Mouse (Mus musculus) CH12.LX (cell line): ENCODE measurements around the gene Spdef. TPM values are rescaled to one million over a fixed set of nuclear protein-coding genes. Genes with fewer than 3 reads are reported as not detected.
A peak's percentile ranks its signal among the peaks of the same experiment; 100 is the strongest.

ENCODE experiments used
- DNase-seq: peaks from one replicate; pipeline ENCODE4 v3.0.0-alpha.2; 2013; ENCODE audit errors: extremely low read depth
- H3K27ac ChIP-seq: 2 replicates; pipeline ENCODE4 v1.5.1; 2012; ENCODE audit warnings: low read depth, mild to moderate bottlenecking, control low read depth, moderate library complexity; ENCODE audit not compliant: insufficient read depth
- H3K27me3 ChIP-seq: replicated peaks from 2 replicates; pipeline ENCODE3; 2012; ENCODE audit warnings: inconsistent platforms
- H3K36me3 ChIP-seq, 2 experiments: replicated peaks in 1 of 2; 2 replicates each; pipeline versions ENCODE3 to v1.6.1; 2012; ENCODE audit warnings: inconsistent platforms in 1 of 2, low read length in 1 of 2, mild to moderate bottlenecking in 1 of 2, mixed read lengths in 1 of 2, moderate library complexity in 1 of 2; ENCODE audit not compliant: control insufficient read depth in 1 of 2, insufficient read depth in 1 of 2
- H3K4me1 ChIP-seq, 2 experiments: 2 replicates each; pipeline ENCODE4 v1.6.1; 2012; ENCODE audit warnings: inconsistent platforms in 1 of 2, moderate library complexity in 1 of 2; ENCODE audit not compliant: insufficient read depth in 2 of 2, control insufficient read depth in 1 of 2
- H3K4me2 ChIP-seq: 2 replicates; pipeline ENCODE4 v1.6.1; 2012; ENCODE audit warnings: low read depth, mild to moderate bottlenecking, control low read depth; ENCODE audit not compliant: poor library complexity, insufficient read depth, severe bottlenecking
- H3K4me3 ChIP-seq, 3 experiments: fragments of 150-350 bp in 1 of 3; sonication (generic) in 1 of 3; replicated peaks in 1 of 3; 2 replicates each; pipeline versions ENCODE3 to v1.5.1; 2011 to 2012; ENCODE audit warnings: low read depth in 2 of 3, low read length in 2 of 3, mild to moderate bottlenecking in 2 of 3, moderate library complexity in 2 of 3, control low read depth in 1 of 3, improper control_type of control experiment in 1 of 3, inconsistent platforms in 1 of 3, mixed read lengths in 1 of 3; ENCODE audit not compliant: poor library complexity in 1 of 3
- H3K79me2 ChIP-seq: replicated peaks from 2 replicates; pipeline ENCODE4 v1.6.1; 2012; ENCODE audit warnings: mild to moderate bottlenecking, moderate library complexity; ENCODE audit not compliant: control insufficient read depth, poor library complexity, insufficient read depth, severe bottlenecking; ENCODE audit errors: extremely low read depth
- H3K9ac ChIP-seq: 2 replicates; pipeline ENCODE4 v1.6.1; 2012; ENCODE audit warnings: low read depth, mild to moderate bottlenecking, control low read depth, moderate library complexity; ENCODE audit not compliant: insufficient read depth
- H3K9me3 ChIP-seq: replicated peaks from 2 replicates; pipeline ENCODE3; 2012; ENCODE audit warnings: low read length, inconsistent platforms, mixed read lengths
- CTCF ChIP-seq, 2 experiments: IDR thresholded peaks in 1 of 2; conservative IDR thresholded peaks in 1 of 2; 2 replicates each; pipeline ENCODE4 v1.5.1; 2011 to 2012; ENCODE audit warnings: low read depth in 2 of 2, low read length in 2 of 2, improper control_type of control experiment in 1 of 2, inconsistent platforms in 1 of 2, mild to moderate bottlenecking in 1 of 2, moderate library complexity in 1 of 2
- ELF1 ChIP-seq: IDR thresholded peaks from 2 replicates; pipeline ENCODE4 v1.6.1; 2014; ENCODE audit warnings: low read depth, mild to moderate bottlenecking, inconsistent platforms, low read length, improper control_type of control experiment
- EP300 ChIP-seq: IDR thresholded peaks from 2 replicates; pipeline ENCODE4 v1.6.1; 2011; ENCODE audit warnings: low read length, improper control_type of control experiment
- GABPA ChIP-seq: IDR thresholded peaks from 2 replicates; pipeline ENCODE4 v1.6.1; 2012; ENCODE audit warnings: low read depth, low read length, improper control_type of control experiment, inconsistent platforms; ENCODE audit not compliant: insufficient replicate concordance
- IRF4 ChIP-seq: IDR thresholded peaks from 2 replicates; pipeline ENCODE4 v1.6.1; 2014; ENCODE audit warnings: low read depth, mild to moderate bottlenecking, inconsistent platforms, low read length, improper control_type of control experiment
- JUN ChIP-seq: IDR thresholded peaks from 2 replicates; pipeline ENCODE4 v1.6.1; 2011; ENCODE audit warnings: low read depth, mild to moderate bottlenecking, low read length, improper control_type of control experiment, moderate library complexity; ENCODE audit not compliant: insufficient read depth
- JUND ChIP-seq: conservative IDR thresholded peaks from 2 replicates; pipeline ENCODE4 v1.6.1; 2011; ENCODE audit warnings: low read depth, low read length, improper control_type of control experiment
- KAT2A ChIP-seq: IDR thresholded peaks from 2 replicates; pipeline ENCODE4 v1.6.1; 2012; ENCODE audit warnings: low read length, improper control_type of control experiment, inconsistent platforms; ENCODE audit not compliant: insufficient replicate concordance
- MAFK ChIP-seq: IDR thresholded peaks from 2 replicates; pipeline ENCODE4 v1.6.1; 2011; ENCODE audit warnings: low read length, improper control_type of control experiment; ENCODE audit not compliant: insufficient replicate concordance
- MAX ChIP-seq: IDR thresholded peaks from 2 replicates; pipeline ENCODE4 v1.6.1; 2011; ENCODE audit warnings: low read length, improper control_type of control experiment
- MXI1 ChIP-seq: IDR thresholded peaks from 2 replicates; pipeline ENCODE4 v1.6.1; 2011; ENCODE audit warnings: mild to moderate bottlenecking, low read depth, low read length, improper control_type of control experiment
- MYC ChIP-seq: IDR thresholded peaks from 2 replicates; pipeline ENCODE4 v1.6.1; 2011; ENCODE audit warnings: low read depth, mild to moderate bottlenecking, improper control_type of control experiment, low read length
- NELFE ChIP-seq: IDR thresholded peaks from 2 replicates; pipeline ENCODE4 v1.6.1; 2011; ENCODE audit warnings: low read depth, low read length, improper control_type of control experiment
- NRF1 ChIP-seq: IDR thresholded peaks from 2 replicates; pipeline ENCODE4 v1.6.1; 2014; ENCODE audit warnings: low read depth, mild to moderate bottlenecking, inconsistent platforms, low read length, improper control_type of control experiment, moderate library complexity
- PAX5 ChIP-seq: IDR thresholded peaks from 2 replicates; pipeline ENCODE4 v1.6.1; 2012; ENCODE audit warnings: low read length, inconsistent platforms, mixed read lengths
- RCOR1 ChIP-seq: conservative IDR thresholded peaks from 2 replicates; pipeline ENCODE4 v1.6.1; 2012; ENCODE audit warnings: low read depth, mild to moderate bottlenecking, inconsistent platforms, low read length, improper control_type of control experiment
- SIN3A ChIP-seq: IDR thresholded peaks from 2 replicates; pipeline ENCODE4 v1.6.1; 2012; ENCODE audit warnings: low read length, improper control_type of control experiment, inconsistent platforms
- TBP ChIP-seq: conservative IDR thresholded peaks from 2 replicates; pipeline ENCODE4 v1.6.1; 2011; ENCODE audit warnings: low read depth, low read length, improper control_type of control experiment
- TCF12 ChIP-seq: IDR thresholded peaks from 2 replicates; pipeline ENCODE4 v1.6.1; 2014; ENCODE audit warnings: low read depth, mild to moderate bottlenecking, inconsistent platforms, low read length, improper control_type of control experiment
- UBTF ChIP-seq: IDR thresholded peaks from 2 replicates; pipeline ENCODE4 v1.6.1; 2012; ENCODE audit warnings: low read depth, mild to moderate bottlenecking, inconsistent platforms, low read length, improper control_type of control experiment, moderate library complexity
- USF1 ChIP-seq: IDR thresholded peaks from 2 replicates; pipeline ENCODE4 v1.6.1; 2014; ENCODE audit warnings: low read depth, mild to moderate bottlenecking, inconsistent platforms, low read length, improper control_type of control experiment
- USF2 ChIP-seq: conservative IDR thresholded peaks from 2 replicates; pipeline ENCODE4 v1.6.1; 2011; ENCODE audit warnings: low read depth, low read length, improper control_type of control experiment
- ZC3H11A ChIP-seq: IDR thresholded peaks from 2 replicates; pipeline ENCODE4 v1.6.1; 2012; ENCODE audit warnings: low read depth, mild to moderate bottlenecking, inconsistent platforms, low read length, improper control_type of control experiment
- ZKSCAN1 ChIP-seq: IDR thresholded peaks from 2 replicates; pipeline ENCODE4 v1.6.1; 2012; ENCODE audit warnings: low read depth, inconsistent platforms, low read length, improper control_type of control experiment, borderline replicate concordance
- ZMIZ1 ChIP-seq: IDR thresholded peaks from 2 replicates; pipeline ENCODE4 v1.6.1; 2012; ENCODE audit warnings: low read depth, mild to moderate bottlenecking, inconsistent platforms, low read length, improper control_type of control experiment
- dilution Hi-C: fragments of 300-500 bp; cut with MboI; formaldehyde crosslinking; loops from 2 replicates; pipeline ENCODE4 v1.14.3; 2020; ENCODE audit warnings: low sequenced_read_pairs; ENCODE audit not compliant: extremely low pct_unique_long_range_greater_than_20kb, extremely low pct_ligation_motif_present
- in situ Hi-C: fragments of 300-500 bp; cut with MboI; formaldehyde crosslinking; loops from 3 replicates; pipeline ENCODE4 v1.14.3; 2019; ENCODE audit warnings: low sequenced_read_pairs, low pct_ligation_motif_present, low pct_unique_long_range_greater_than_20kb, mixed read lengths
- polyA plus RNA-seq: library from polyadenylated mRNA; unstranded; fragments of >175 nt; gene quantifications from 2 replicates; pipeline ENCODE4 v1.2.1, GENCODE M21; 2012; ENCODE audit warnings: low read depth; ENCODE audit not compliant: insufficient read length
- total RNA-seq, 2 experiments: library from RNA; depleted of rRNA; stranded (reverse); fragments of 300-350 nt in 1 of 2; fragments of >200 nt in 1 of 2; gene quantifications; 2 replicates each; pipeline ENCODE4 v1.2.3; 2012 to 2014

The Spdef gene
- total and polyA plus RNA-seq, 3 experiments: not detected

DNA sequence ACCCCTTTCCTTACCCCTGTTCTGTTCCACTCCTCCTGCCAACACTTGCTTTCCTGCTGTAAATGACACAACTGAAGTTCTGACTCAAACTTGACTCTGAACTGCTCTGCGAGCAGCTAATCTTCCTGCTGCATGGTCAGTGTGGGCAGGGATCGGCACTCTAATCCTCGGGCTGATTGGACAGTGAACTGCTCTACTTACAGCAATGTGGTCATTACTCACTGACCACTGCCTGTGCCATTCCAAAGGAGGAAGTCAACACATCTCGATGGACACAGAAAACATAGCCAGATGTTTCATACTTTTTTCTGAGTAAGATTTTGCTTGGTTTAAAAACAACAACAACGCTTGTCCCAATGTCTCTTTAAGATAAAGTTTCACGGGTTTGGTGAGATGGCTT is 36.3 kb upstream of the Spdef start:
- TF ChIP-seq ZC3H11A: no peak
- TF ChIP-seq NELFE: no peak
- no peak for TF ChIP-seq MYC
- no peak for TF ChIP-seq RCOR1
- no peak for TF ChIP-seq MAFK
- no peak for TF ChIP-seq MXI1
- no peak for TF ChIP-seq ELF1
- no peak for TF ChIP-seq MAX
- TF ChIP-seq, all 38 proteins: peak for 0
- Histone ChIP-seq H3K4me3 (no peak overlapping the region), H3K79me2 (no peaks in the 10 kb centered on the region), H3K9me3 (peaks cover 22% of the 10 kb centered on the region), H3K4me2 (no peak overlapping the region), H3K4me1 (peaks cover 0 to 13% of the 10 kb centered on the region in 2 experiments; a peak in 2 of 4 replicates), H3K9ac (no peak overlapping the region), H3K27ac (no peak overlapping the region), H3K27me3 (no peaks in the 10 kb centered on the region), H3K36me3 (peaks cover 45 to 97% of the 10 kb centered on the region in 2 experiments)
- dilution Hi-C loops (no loop called here), in situ Hi-C loops (loop anchor here (10.0 kb wide), 1 partner anchor 120 kb away; no protein-coding TSS in a partner anchor)
- DNase-seq: no peak

DNA sequence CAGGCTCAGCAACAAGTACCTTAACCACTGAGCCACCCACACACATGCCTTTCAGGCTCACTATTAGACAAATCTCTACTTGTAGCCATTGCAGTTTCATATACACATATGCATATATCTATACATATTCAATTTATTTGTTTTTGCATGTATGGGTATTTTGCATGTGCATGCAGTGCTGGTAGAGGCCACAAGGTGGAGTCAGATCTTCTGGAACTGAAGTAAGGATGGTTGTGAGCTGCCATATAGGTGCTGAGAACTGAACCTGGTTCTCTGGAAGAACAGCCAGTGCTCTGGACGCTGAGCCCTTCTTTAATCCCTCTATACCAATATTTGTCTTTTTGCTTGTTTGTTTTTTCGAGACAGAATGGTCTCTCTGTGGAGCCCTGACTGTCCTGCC is 35.7 kb upstream of the Spdef start:
- H3K9ac ChIP-seq: no peak overlapping the region
- peaks cover 0 to 19% of the 10 kb centered on the region in 2 experiments; a peak in 2 of 4 replicates for H3K4me1 ChIP-seq
- TF ChIP-seq CTCF (conservative IDR thresholded peaks at IDR 0.05 in 1 of 2, IDR thresholded peaks at IDR 0.05 in 1 of 2; ENCODE audit: low read depth in 2 of 2, low read length in 2 of 2) (peak; percentile 15 to 44; a peak in 3 of 4 replicates), EP300 (no peak)
- in situ Hi-C loops (loop anchor here (10.0 kb wide), 1 partner anchor 120 kb away; no protein-coding TSS in a partner anchor), dilution Hi-C loops (no loop called here)
- DNase-seq: no peak
- peaks cover 45 to 97% of the 10 kb centered on the region in 2 experiments for H3K36me3 ChIP-seq
- H3K4me2 ChIP-seq: no peak overlapping the region
- H3K27ac ChIP-seq: no peak overlapping the region
- no peak overlapping the region for H3K4me3 ChIP-seq
- no peaks in the 10 kb centered on the region for H3K27me3 ChIP-seq
- peaks cover 17% of the 10 kb centered on the region for H3K9me3 ChIP-seq
- H3K79me2 ChIP-seq: no peaks in the 10 kb centered on the region

DNA sequence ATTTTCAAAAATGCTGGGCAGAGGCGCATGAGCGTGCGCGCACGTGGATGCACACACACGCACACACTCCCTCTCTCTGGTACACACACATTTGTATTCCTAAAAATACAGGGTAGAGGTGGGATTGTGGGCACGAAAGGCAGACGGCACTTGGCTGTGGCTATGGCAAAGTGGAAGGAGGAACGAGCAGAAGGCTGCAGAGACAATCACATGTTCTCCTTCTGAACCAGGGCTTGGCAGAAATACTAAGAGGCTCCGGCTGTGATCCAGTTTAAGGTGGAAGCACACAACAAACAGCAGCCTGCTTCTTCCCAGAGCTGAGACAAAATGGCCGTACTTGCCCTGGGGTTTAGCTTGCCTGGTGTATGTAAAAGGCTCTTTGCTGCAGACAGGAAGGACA is 34.1 kb upstream of the Spdef start:
- no peak for DNase-seq
- Histone ChIP-seq H3K27ac (no peak overlapping the region), H3K4me3 (no peak overlapping the region), H3K9ac (no peak overlapping the region), H3K36me3 (peaks cover 37 to 93% of the 10 kb centered on the region in 2 experiments), H3K79me2 (no peaks in the 10 kb centered on the region), H3K27me3 (no peaks in the 10 kb centered on the region), H3K4me2 (no peak overlapping the region), H3K4me1 (peaks cover 0 to 19% of the 10 kb centered on the region in 2 experiments; a peak in 2 of 4 replicates), H3K9me3 (peaks cover 13% of the 10 kb centered on the region)
- dilution Hi-C loops: no loop called here
- TF ChIP-seq JUN (no peak), MAFK (no peak), ZKSCAN1 (no peak), MXI1 (no peak), GABPA (no peak), TBP (no peak), NRF1 (no peak), SIN3A (no peak), JUND (no peak), ZC3H11A (no peak), USF2 (no peak), IRF4 (no peak), EP300 (no peak), TCF12 (no peak), PAX5 (no peak), ZMIZ1 (no peak), KAT2A (no peak), USF1 (no peak), UBTF (no peak)
- in situ Hi-C loops: loop anchor here (10.0 kb wide), 1 partner anchor 118 kb away; no protein-coding TSS in a partner anchor
